Comparison of ENCODE assay signal across 8 mouse cellular contexts in genomic region chr8:70718297-70718696, GRCm38 (mm10). TPM values are rescaled to one million over a fixed set of nuclear protein-coding genes. Genes with fewer than 3 reads are reported as not detected.
DNase-seq lines count a peak whose midpoint lies in the region; TF ChIP-seq lines count a peak whose summit lies in the region.

Gm3336 (plus strand) TSS chr8:70718543.

- in situ Hi-C loops in CH12.LX (cut with MboI; ENCODE audit: low pct_ligation_motif_present, low pct_unique_long_range_greater_than_20kb, low sequenced_read_pairs), result loop anchor here (5.0 to 10.0 kb wide), 3 partner anchors 34 to 127 kb away; partner anchors contain the start of genes Pgpep1 and Rab3a

- no peak within 1 kb of the TSS for H3K4me3 ChIP-seq in CH12.LX (replicated peaks in 1 of 3; ENCODE audit: low read depth in 2 of 3, low read length in 2 of 3, poor library complexity in 1 of 3)

- no peak for TF ChIP-seq EP300 in CH12.LX (IDR thresholded peaks at IDR 0.05; ENCODE audit: low read length)

- peak; percentile 76 for TF ChIP-seq RAD21 in CH12.LX (IDR thresholded peaks at IDR 0.05; ENCODE audit: low read depth, low read length)

- intact Hi-C loops in heart, postnatal 36 days (cut with DNase I), result loop anchor here (1.0 kb wide), 1 partner anchor 126 kb away; no protein-coding TSS in a partner anchor

- H3K9me3 ChIP-seq in CH12.LX (replicated peaks; ENCODE audit: low read length), result no peaks in the 10 kb centered on the region

- peaks cover 13% of the 10 kb centered on the region for H3K27me3 ChIP-seq in CH12.LX (replicated peaks)

- no peak within 1 kb of the TSS for H3K27ac ChIP-seq in CH12.LX (ENCODE audit: insufficient read depth, low read depth)

- no peaks in the 10 kb centered on the region for H3K79me2 ChIP-seq in CH12.LX (replicated peaks; ENCODE audit: control insufficient read depth, extremely low read depth, insufficient read depth, poor library complexity, severe bottlenecking)

- no peak within 1 kb of the TSS for H3K9ac ChIP-seq in CH12.LX (ENCODE audit: insufficient read depth, low read depth)

- peaks cover 2 to 23% of the 10 kb centered on the region in 2 experiments for H3K4me1 ChIP-seq in CH12.LX (ENCODE audit: control insufficient read depth in 1 of 2, insufficient read depth in 2 of 2)

- dilution Hi-C loops in CH12.LX (cut with MboI; ENCODE audit: extremely low pct_ligation_motif_present, extremely low pct_unique_long_range_greater_than_20kb, low sequenced_read_pairs), result no loop called here

- H3K4me2 ChIP-seq in CH12.LX (ENCODE audit: insufficient read depth, low read depth, poor library complexity, severe bottlenecking), result peak within 1 kb of the TSS; percentile 4; the same call in 1 of the 2 replicates

- no peak for TF ChIP-seq POLR2A in CH12.LX (IDR thresholded peaks at IDR 0.05; ENCODE audit: low read depth, low read length)

- DNase-seq in 416B (ENCODE audit: low read depth) (peak; percentile 51), CH12.LX (ENCODE audit: extremely low read depth) (no peak)
- peak; percentile 80 for DNase-seq in cerebellum, adult 8-10 months
- DNase-seq in heart, postnatal 36 days, result peak; percentile 62 to 71
- DNase-seq in kidney, postnatal 4 days, result peak; percentile 76 to 83
- peak; percentile 75 to 78 for DNase-seq in lung, postnatal 4 days
- DNase-seq in right cerebral cortex, postnatal 25 days, result peak; percentile 66
- no peak for DNase-seq in ovary, adult 18-20 months (ENCODE audit: low spot score)

- peak; percentile 48 to 90; a peak in 3 of 4 replicates for TF ChIP-seq CTCF in CH12.LX (conservative IDR thresholded peaks at IDR 0.05 in 1 of 2, IDR thresholded peaks at IDR 0.05 in 1 of 2; ENCODE audit: low read depth in 2 of 2, low read length in 2 of 2)

- no peaks in the 10 kb centered on the region for H3K36me3 ChIP-seq in CH12.LX (replicated peaks in 1 of 2; ENCODE audit: control insufficient read depth in 1 of 2, insufficient read depth in 1 of 2, low read length in 1 of 2)

TF ChIP-seq in CH12.LX, 34 proteins besides CTCF, POLR2A, EP300 and RAD21:
- TF ChIP-seq TCF12 (IDR thresholded peaks at IDR 0.05; ENCODE audit: low read depth, low read length) (peak; percentile 64), IRF4 (IDR thresholded peaks at IDR 0.05; ENCODE audit: low read depth, low read length) (peak; percentile 29; the same call in 1 of the 2 replicates), SIN3A (IDR thresholded peaks at IDR 0.05; ENCODE audit: low read length) (no peak), ELF1 (IDR thresholded peaks at IDR 0.05; ENCODE audit: low read depth, low read length) (peak; percentile 35; the same call in 1 of the 2 replicates), USF1 (IDR thresholded peaks at IDR 0.05; ENCODE audit: low read depth, low read length) (no peak), RCOR1 (conservative IDR thresholded peaks at IDR 0.05; ENCODE audit: low read depth, low read length) (no peak), ZC3H11A (IDR thresholded peaks at IDR 0.05; ENCODE audit: low read depth, low read length) (peak; percentile 28; the same call in 1 of the 2 replicates), ETS1 (conservative IDR thresholded peaks at IDR 0.05; ENCODE audit: low read depth, low read length) (no peak), NRF1 (IDR thresholded peaks at IDR 0.05; ENCODE audit: low read depth, low read length) (peak; percentile 53; the same call in 1 of the 2 replicates), SMC3 (IDR thresholded peaks at IDR 0.05; ENCODE audit: low read depth, low read length) (peak; percentile 83), NELFE (IDR thresholded peaks at IDR 0.05; ENCODE audit: low read depth, low read length) (peak; percentile 19; the same call in 1 of the 2 replicates), CHD2 (IDR thresholded peaks at IDR 0.05; ENCODE audit: low read length) (no peak), MAFK (IDR thresholded peaks at IDR 0.05; ENCODE audit: insufficient replicate concordance, low read length) (no peak)
TF ChIP-seq in CH12.LX: peak in this region for 7.

RNA-seq across cellular contexts. Expression of gene Gm3336, which starts in this region (rescaled TPM):
- 0.25 and 0.34 TPM in 2 replicates for total RNA-seq in CH12.LX (2012; rRNA removed)
- total RNA-seq in CH12.LX (2014; rRNA removed), result 0.31 TPM in 1 of 2 replicates, not detected in the other
- polyA plus RNA-seq in CH12.LX (2012; ENCODE audit: insufficient read length, low read depth), result 0.49 and 0.89 TPM in 2 replicates
- total RNA-seq in heart, postnatal 36 days (2021), result not detected

Comparison
In these comparisons a context has a peak if more than half of its experiments do, and no peak if none do; other contexts are left out.
1. Peak in DNase-seq in heart, postnatal 36 days; RNA of the gene not detected or under 1 TPM.
2. DNase-seq: peak in 416B (single experiment), cerebellum, adult 8-10 months (single experiment), kidney, postnatal 4 days (2 of 2), lung, postnatal 4 days (2 of 2) and right cerebral cortex, postnatal 25 days (single experiment); none in CH12.LX (single experiment) and ovary, adult 18-20 months (single experiment).